Mouse (Mus musculus): ENCODE results near the gene Hip1r. TPM values are rescaled to one million over a fixed set of nuclear protein-coding genes. Genes with fewer than 3 reads are reported as not detected.

Hip1r gene
- total RNA-seq, 2 experiments from 2014 or later: 66.5 to 67.7 TPM

- no peak for DNase-seq (ENCODE audit: low spot score in 2 of 2)
Measured at GRCm38 (mm10) chr5:124014791-124015251, 41.4 kb downstream of the Hip1r start.

GRCm38 (mm10) chr5:124015727-124016126, 42.3 kb downstream of the Hip1r start:
- DNase-seq (ENCODE audit: low spot score in 2 of 2): no peak

- DNase-seq (ENCODE audit: low spot score in 2 of 2): no peak
Measured at GRCm38 (mm10) chr5:124016291-124016821, 42.9 kb downstream of the Hip1r start.

- DNase-seq (ENCODE audit: low spot score in 2 of 2): no peak
Measured at GRCm38 (mm10) chr5:124017941-124018340, 44.5 kb downstream of the Hip1r start.

- no peak for DNase-seq (ENCODE audit: low spot score in 2 of 2)
Measured at GRCm38 (mm10) chr5:124018651-124019050, 45.2 kb downstream of the Hip1r start.

GRCm38 (mm10) chr5:124019348-124020216, 46.2 kb downstream of the Hip1r start:
- DNase-seq (ENCODE audit: low spot score in 2 of 2): peak; percentile 85 to 92

GRCm38 (mm10) chr5:124021148-124021547, 47.7 kb downstream of the Hip1r start:
- no peak for DNase-seq (ENCODE audit: low spot score in 2 of 2)

- DNase-seq (ENCODE audit: low spot score in 2 of 2): no peak
Measured at GRCm38 (mm10) chr5:124021701-124022100, 48.3 kb downstream of the Hip1r start.

- DNase-seq (ENCODE audit: low spot score in 2 of 2): no peak
Measured at GRCm38 (mm10) chr5:124022365-124022764, 48.9 kb downstream of the Hip1r start.

- DNase-seq (ENCODE audit: low spot score in 2 of 2): no peak
Measured at GRCm38 (mm10) chr5:124024677-124025076, 51.2 kb downstream of the Hip1r start.

GRCm38 (mm10) chr5:124025146-124025545, 51.7 kb downstream of the Hip1r start:
- DNase-seq (ENCODE audit: low spot score in 2 of 2): no peak

- DNase-seq (ENCODE audit: low spot score in 2 of 2): no peak
Measured at GRCm38 (mm10) chr5:124025587-124026441, 52.4 kb downstream of the Hip1r start.

GRCm38 (mm10) chr5:124026568-124026967, 53.1 kb downstream of the Hip1r start:
- no peak for DNase-seq (ENCODE audit: low spot score in 2 of 2)

GRCm38 (mm10) chr5:124027702-124028470, 54.5 kb downstream of the Hip1r start:
- no peak for DNase-seq (ENCODE audit: low spot score in 2 of 2)

- no peak for DNase-seq (ENCODE audit: low spot score in 2 of 2)
Measured at GRCm38 (mm10) chr5:124028680-124029079, 55.3 kb downstream of the Hip1r start.

- no peak for DNase-seq (ENCODE audit: low spot score in 2 of 2)
Measured at GRCm38 (mm10) chr5:124029220-124030035, 56.0 kb downstream of the Hip1r start.

- no peak for DNase-seq (ENCODE audit: low spot score in 2 of 2)
Measured at GRCm38 (mm10) chr5:124030386-124031067, 57.1 kb downstream of the Hip1r start.

- no peak for DNase-seq (ENCODE audit: low spot score in 2 of 2)
Measured at GRCm38 (mm10) chr5:124031068-124031955, 57.9 kb downstream of the Hip1r start.

Data from left cerebral cortex, adult 18-20 months (tissue).